Mouse (Mus musculus): ENCODE data around the gene Cdc37l1.

Gene Cdc37l1

GRCm38 (mm10) chr19:29009046-29009445 lies 18.9 kb downstream of the Cdc37l1 start:
- DNase-seq: no peak

DNA sequence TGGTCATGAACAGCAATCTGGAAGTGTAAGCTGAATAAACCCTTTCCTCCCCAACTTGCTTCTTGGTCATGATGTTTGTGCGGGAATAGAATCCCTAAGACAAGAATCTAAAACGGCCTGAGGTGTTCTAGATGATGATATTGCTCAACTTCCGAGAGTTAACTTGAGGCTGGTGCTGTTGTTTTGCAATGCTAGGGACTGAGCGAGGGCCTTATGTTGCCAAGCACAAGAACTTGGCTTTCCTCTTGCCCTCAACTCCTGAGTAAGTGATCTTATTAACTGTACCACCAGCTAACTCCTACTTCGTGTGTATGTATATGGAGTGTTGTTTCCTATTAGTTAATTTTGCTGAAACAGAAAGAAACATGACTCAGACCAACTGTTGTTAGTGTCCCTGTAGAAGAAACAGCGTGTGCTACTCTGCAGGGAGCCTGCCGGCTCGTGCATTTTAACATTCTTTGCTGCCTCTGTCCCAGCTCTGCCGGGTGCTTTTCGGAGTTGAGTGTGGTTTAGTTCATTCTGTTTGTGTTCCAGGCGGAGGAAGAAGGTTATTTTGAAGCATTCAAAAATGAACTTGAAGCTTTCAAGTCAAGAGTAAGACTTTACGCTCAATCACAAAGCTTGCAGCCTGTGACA lies 21.3 kb downstream of the Cdc37l1 start:
- DNase-seq: no peak

GRCm38 (mm10) chr19:29014466-29015055 lies 24.4 kb downstream of the Cdc37l1 start:
- DNase-seq: no peak

DNA sequence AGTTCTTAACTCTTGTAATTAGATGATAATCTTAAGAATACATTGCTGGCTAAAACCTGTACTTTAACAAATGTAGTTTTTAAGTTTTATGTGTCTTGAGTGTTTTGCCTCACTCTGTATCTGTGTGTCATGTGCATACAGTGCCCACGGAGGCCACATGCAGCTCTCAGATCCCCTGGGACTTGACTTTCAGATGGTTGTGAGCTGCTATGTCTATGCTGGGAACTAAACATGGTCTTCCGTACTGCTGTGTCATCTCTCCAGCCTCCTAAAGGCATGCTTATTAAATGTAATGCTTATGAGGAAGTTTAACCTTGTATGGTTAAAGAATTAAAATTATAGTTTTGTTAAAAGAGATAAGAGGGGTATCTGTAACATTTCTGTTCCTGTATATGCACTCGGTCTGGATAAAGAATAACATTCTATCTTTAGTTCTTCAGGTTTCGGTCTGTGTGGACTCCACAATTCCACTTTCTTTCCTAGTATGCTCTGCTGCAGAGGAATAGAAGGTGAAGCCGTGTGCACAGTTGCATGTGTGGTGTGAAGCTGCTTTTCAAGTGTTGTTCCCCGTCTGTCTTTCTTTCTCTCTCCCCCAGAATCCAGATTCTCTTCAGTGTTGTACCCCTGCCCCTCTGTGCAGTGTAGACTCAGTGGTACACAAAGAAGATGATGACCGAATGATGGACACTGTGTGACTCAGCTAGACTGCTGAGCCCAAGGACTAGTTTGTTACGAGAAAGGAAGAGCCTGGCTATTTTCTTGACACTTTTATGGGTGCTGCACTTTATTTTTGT lies 25.5 kb downstream of the Cdc37l1 start:
- no peak for DNase-seq

- no peak for DNase-seq
Measured at GRCm38 (mm10) chr19:29016204-29016765, 26.1 kb downstream of the Cdc37l1 start.

GRCm38 (mm10) chr19:29016786-29017185 lies 26.6 kb downstream of the Cdc37l1 start:
- no peak for DNase-seq

DNA sequence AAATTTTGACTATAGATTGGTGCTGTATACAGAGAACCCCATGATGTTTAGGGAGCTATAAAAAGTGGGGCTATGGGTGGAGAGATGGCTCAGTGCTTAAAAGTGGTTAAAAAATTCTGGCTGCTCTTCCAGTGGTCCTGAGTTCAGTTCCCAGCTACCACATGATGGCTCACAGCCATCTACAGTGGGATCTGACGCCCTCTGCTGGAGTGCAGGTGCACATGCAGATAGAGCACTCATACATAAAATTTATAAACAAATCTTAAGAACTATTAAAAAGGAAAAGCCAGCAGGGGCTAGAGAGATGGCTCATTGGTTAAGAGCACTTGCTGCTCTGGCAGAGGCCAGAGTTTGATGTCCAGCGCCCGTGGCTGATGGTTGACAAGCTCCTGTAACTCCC lies 29.5 kb downstream of the Cdc37l1 start:
- no peak for DNase-seq

- no peak for DNase-seq
Measured at GRCm38 (mm10) chr19:29021754-29022345, 31.7 kb downstream of the Cdc37l1 start.

GRCm38 (mm10) chr19:29024391-29024947 lies 34.3 kb downstream of the Cdc37l1 start:
- DNase-seq: no peak

DNA sequence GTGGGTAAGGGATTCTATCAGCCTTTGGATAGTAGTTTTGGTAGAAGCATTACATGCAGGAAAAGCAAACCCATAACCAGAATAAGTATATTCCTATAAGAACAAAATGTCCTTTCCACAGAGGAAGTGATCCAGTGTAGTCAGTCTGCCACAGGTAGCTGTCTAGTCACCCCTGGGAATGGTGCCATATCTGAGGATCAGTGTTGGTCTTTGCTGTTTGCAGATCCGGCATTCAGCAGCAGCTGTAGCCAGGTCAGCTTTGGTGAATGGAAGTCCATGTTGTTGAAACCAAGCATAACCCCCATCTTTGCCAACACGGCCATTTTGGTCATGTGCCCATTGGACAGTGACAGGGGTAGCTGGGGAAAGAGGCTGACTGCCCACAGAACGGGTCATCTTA lies 41.6 kb downstream of the Cdc37l1 start:
- DNase-seq: no peak

GRCm38 (mm10) chr19:29032662-29033061 lies 42.5 kb downstream of the Cdc37l1 start:
- no peak for DNase-seq

DNA sequence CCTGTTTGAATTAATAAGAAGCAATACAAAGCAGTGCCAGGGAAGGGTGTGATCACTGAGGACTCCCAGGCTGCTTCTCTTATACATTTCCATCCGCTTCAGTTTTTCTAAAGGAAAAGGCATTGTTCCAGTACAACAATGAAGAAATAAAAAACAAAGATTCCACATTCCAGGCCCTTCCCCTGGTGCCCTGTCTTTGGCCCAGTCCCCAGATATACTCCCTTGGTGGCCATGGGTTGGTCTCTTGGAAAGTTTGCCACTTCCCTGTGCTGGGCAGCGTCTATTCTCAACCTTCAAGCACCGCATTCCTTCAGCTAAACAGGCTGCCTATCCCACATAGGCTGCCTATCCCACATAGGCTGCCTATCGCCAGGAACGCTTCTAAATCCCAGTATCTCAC lies 46.9 kb downstream of the Cdc37l1 start:
- DNase-seq: no peak

- DNase-seq: no peak
Measured at GRCm38 (mm10) chr19:29037541-29037940, 47.4 kb downstream of the Cdc37l1 start.

GRCm38 (mm10) chr19:29039334-29039733 lies 49.2 kb downstream of the Cdc37l1 start:
- DNase-seq: no peak

GRCm38 (mm10) chr19:29040206-29040605 lies 50.1 kb downstream of the Cdc37l1 start:
- no peak for DNase-seq

DNA sequence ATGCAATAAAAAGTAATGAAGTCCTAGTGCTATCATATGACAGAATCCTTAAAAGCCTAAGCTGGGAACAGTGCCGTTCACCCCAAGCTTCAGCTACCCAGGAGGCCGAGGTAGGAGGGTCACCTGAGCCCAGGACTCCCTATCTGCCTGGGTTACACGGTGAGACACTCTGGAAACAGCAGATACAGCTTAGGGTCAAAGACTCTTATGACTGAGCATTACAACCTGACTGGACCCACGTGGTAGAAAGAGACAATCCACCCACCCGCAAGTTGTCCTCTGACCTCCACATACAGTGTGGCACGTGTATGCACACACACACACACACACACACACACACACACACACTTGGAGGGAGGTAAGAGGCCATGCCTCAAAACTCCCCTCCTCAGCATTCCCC lies 52.0 kb downstream of the Cdc37l1 start:
- no peak for DNase-seq

DNA sequence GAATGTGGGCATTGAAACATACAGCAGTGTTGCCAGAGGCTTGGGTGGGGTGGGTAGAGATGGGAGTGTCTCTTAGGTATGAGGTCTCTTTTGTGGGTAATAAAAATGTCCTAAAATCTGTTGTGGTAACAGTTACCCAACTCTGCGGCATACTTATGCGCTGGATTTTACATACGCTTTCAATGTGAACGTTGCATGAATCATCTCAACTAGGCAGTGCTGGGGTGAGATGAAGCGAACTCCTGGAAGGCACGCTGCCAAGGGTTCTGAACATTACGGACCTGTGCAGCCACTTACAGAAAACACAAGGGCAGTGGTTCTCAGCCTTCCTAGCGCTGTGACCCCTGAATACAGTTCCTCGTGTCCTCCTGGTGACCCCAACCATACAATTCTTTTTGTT lies 52.5 kb downstream of the Cdc37l1 start:
- no peak for DNase-seq

DNA sequence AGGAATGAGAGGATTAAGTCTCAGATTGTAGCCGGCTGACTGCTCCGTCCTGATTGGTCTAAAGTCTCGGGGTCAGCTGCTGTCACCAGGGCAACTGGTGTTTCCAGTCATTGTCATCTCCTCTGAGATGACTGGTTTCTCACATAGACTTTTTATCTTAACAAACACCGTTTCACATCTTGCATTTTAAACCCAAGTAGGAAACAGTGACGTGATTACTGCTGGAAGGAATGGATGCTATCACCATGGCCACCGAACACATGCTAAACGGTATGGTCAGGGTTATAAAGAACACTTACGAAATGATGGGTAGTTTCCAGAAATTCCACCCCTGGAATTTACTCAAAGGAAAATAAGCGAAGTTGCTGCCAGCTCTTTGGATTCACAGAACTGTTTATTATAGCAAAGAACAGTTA lies 54.2 kb downstream of the Cdc37l1 start:
- no peak for DNase-seq

DNA sequence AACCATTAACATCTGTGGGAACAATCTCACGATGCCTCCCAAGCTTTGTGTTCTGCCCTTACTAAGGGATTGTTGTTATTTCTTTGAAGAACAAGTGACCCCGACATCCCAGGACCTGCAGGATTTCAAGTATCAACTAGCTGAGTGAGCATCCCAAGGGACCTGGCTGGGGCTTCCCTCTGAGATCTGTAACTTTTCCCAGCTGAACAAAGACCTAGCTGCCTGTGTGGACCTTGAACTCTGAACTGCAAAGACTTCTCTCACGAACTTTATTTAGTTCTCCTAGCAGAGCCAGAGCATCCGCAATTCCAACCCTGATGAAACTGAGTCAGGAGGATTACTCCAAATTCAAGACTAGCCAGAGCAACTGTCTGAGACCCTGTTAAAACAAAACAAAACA lies 55.2 kb downstream of the Cdc37l1 start:
- DNase-seq: no peak

GRCm38 (mm10) chr19:29045956-29046650 lies 56.0 kb downstream of the Cdc37l1 start:
- no peak for DNase-seq

GRCm38 (mm10) chr19:29046961-29047333 lies 56.8 kb downstream of the Cdc37l1 start:
- DNase-seq: no peak

All from spleen, adult 18-20 months (tissue).